8 mouse cellular contexts compared by ENCODE assay signal in genomic region chr13:28886691-28887090, GRCm38 (mm10).
DNase-seq lines count a peak whose midpoint lies in the region; ATAC-seq lines count a peak whose summit lies in the region.

No protein-coding gene starts in this region.

- ATAC-seq in lung, embryonic 15.5 days (ENCODE audit: borderline replicate concordance, extremely low read depth, low FRiP score, low TSS enrichment): peak; percentile 52; the same call in 1 of the 2 replicates
- ATAC-seq in neural tube, embryonic 15.5 days (ENCODE audit: low FRiP score): no peak

- no peak overlapping the region for H3K9ac ChIP-seq in lung, embryonic 15.5 days
- H3K9ac ChIP-seq in neural tube, embryonic 15.5 days (replicated peaks): no peak overlapping the region

- peak overlapping the region; percentile 32 for H3K4me2 ChIP-seq in lung, embryonic 15.5 days
- H3K4me2 ChIP-seq in neural tube, embryonic 15.5 days: peak overlapping the region; percentile 36

- WGBS in lung, embryonic 15.5 days: 25% methylated on average over 11 of the region's 11 CpGs
- WGBS in neural tube, embryonic 15.5 days: 12% methylated on average over 11 of the region's 11 CpGs

- no peak overlapping the region for H3K27ac ChIP-seq in lung, embryonic 15.5 days
- no peak overlapping the region for H3K27ac ChIP-seq in neural tube, embryonic 15.5 days (replicated peaks)

- H3K4me3 ChIP-seq in lung, embryonic 15.5 days: no peak overlapping the region
- no peak overlapping the region for H3K4me3 ChIP-seq in neural tube, embryonic 15.5 days (replicated peaks)

- peaks cover 10% of the 10 kb centered on the region; the same call in 1 of the 2 replicates for H3K27me3 ChIP-seq in lung, embryonic 15.5 days
- H3K27me3 ChIP-seq in neural tube, embryonic 15.5 days (replicated peaks): peaks cover 5% of the 10 kb centered on the region; the same call in 1 of the 2 replicates

- H3K9me3 ChIP-seq in lung, embryonic 15.5 days: no peaks in the 10 kb centered on the region
- no peaks in the 10 kb centered on the region for H3K9me3 ChIP-seq in neural tube, embryonic 15.5 days (replicated peaks)

- DNase-seq in lung, postnatal 36 days: no peak
- DNase-seq in heart, adult 9 months (ENCODE audit: low spot score in 2 of 2): peak; percentile 25 to 61
- DNase-seq in kidney, postnatal 36 days: peak; percentile 26 to 41
- no peak for DNase-seq in urinary bladder, adult 2 months (ENCODE audit: low spot score)
- DNase-seq in frontal cortex, postnatal 14 days (ENCODE audit: low spot score in 2 of 2): no peak
- DNase-seq in ovary, adult 18-20 months (ENCODE audit: low spot score): no peak

- H3K4me1 ChIP-seq in lung, embryonic 15.5 days: peaks cover 28% of the 10 kb centered on the region
- H3K4me1 ChIP-seq in neural tube, embryonic 15.5 days: peaks cover 40% of the 10 kb centered on the region

- no peaks in the 10 kb centered on the region for H3K36me3 ChIP-seq in lung, embryonic 15.5 days
- H3K36me3 ChIP-seq in neural tube, embryonic 15.5 days: no peaks in the 10 kb centered on the region

Comparison
In these comparisons a context has a peak if more than half of its experiments do, and no peak if none do; other contexts are left out.
1. DNase-seq: peak in heart, adult 9 months (2 of 2) and kidney, postnatal 36 days (2 of 2); none in lung, postnatal 36 days (single experiment), urinary bladder, adult 2 months (single experiment), frontal cortex, postnatal 14 days (0 of 2) and ovary, adult 18-20 months (single experiment).